ENCODE assay signal across 9 mouse cellular contexts in genomic region chr1:189700990-189701389, GRCm38 (mm10). TPM values are rescaled to one million over a fixed set of nuclear protein-coding genes. Genes with fewer than 3 reads are reported as not detected.
A peak's percentile ranks its signal among the peaks of the same experiment; 100 is the strongest.
DNase-seq lines count a peak whose midpoint lies in the region; ATAC-seq and TF ChIP-seq lines count a peak whose summit lies in the region.
"Had no signal": no experiment of that assay in that cellular context is flagged by ENCODE, and none has a peak within 500 bp of the region (broad histone marks: within the 10 kb centered on the region; RNA-seq: fewer than 3 reads in every experiment).

No protein-coding gene starts in this region.

- H3K36me3 ChIP-seq in hindbrain, embryonic 10.5 days = no peaks in the 10 kb centered on the region
- H3K36me3 ChIP-seq in hindbrain, embryonic 12.5 days = no peaks in the 10 kb centered on the region
- no peaks in the 10 kb centered on the region for H3K36me3 ChIP-seq in forebrain, embryonic 11.5 days (ENCODE audit: control insufficient read depth, insufficient read depth, low read length)
- no peaks in the 10 kb centered on the region for H3K36me3 ChIP-seq in hindbrain, embryonic 15.5 days
- no peaks in the 10 kb centered on the region for H3K36me3 ChIP-seq in midbrain, embryonic 10.5 days
- H3K36me3 ChIP-seq: neural tube, embryonic 13.5 days had no signal

- H3K4me1 ChIP-seq in hindbrain, embryonic 10.5 days (replicated peaks) = peaks cover 3% of the 10 kb centered on the region; the same call in 1 of the 2 replicates
- H3K4me1 ChIP-seq in hindbrain, embryonic 12.5 days = no peaks in the 10 kb centered on the region
- H3K4me1 ChIP-seq in forebrain, embryonic 11.5 days (replicated peaks; ENCODE audit: control insufficient read depth, insufficient read depth, low read length) = no peaks in the 10 kb centered on the region
- H3K4me1 ChIP-seq in hindbrain, embryonic 15.5 days (replicated peaks) = no peaks in the 10 kb centered on the region
- peaks cover 6% of the 10 kb centered on the region; the same call in 1 of the 2 replicates for H3K4me1 ChIP-seq in midbrain, embryonic 10.5 days
- H3K4me1 ChIP-seq: neural tube, embryonic 13.5 days had no signal

- H3K27ac ChIP-seq in hindbrain, embryonic 10.5 days = no peak overlapping the region
- no peak overlapping the region for H3K27ac ChIP-seq in hindbrain, embryonic 12.5 days
- no peak overlapping the region for H3K27ac ChIP-seq in forebrain, embryonic 11.5 days (ENCODE audit: low read depth, low read length)
- H3K27ac ChIP-seq in hindbrain, embryonic 15.5 days (replicated peaks) = no peak overlapping the region
- H3K27ac ChIP-seq in left cerebral cortex, adult 2 months = no peak overlapping the region
- no peak overlapping the region for H3K27ac ChIP-seq in midbrain, embryonic 10.5 days (replicated peaks)
- H3K27ac ChIP-seq: neural tube, embryonic 13.5 days had no signal

- peak; percentile 81 for TF ChIP-seq CTCF in left cerebral cortex, adult 2 months (IDR thresholded peaks at IDR 0.05)

- peak; percentile 71 for DNase-seq in hindbrain, embryonic 10.5 days (ENCODE audit: low spot score)
- peak; percentile 44 for DNase-seq in c-Kit-positive CD71-positive TER-119-negative erythroid progenitor cells, embryonic 14.5 days (ENCODE audit: low read depth)
- DNase-seq in forebrain, embryonic 11.5 days (ENCODE audit: low spot score) = peak; percentile 84
- peak; percentile 73 to 76 for DNase-seq in left cerebral cortex, adult 2 months (ENCODE audit: extremely low spot score in 1 of 2, low spot score in 2 of 2)
- DNase-seq in midbrain, embryonic 10.5 days (ENCODE audit: low spot score) = peak; percentile 68
- peak; percentile 42 for DNase-seq in spleen, adult 12 weeks (ENCODE audit: low spot score)

- under 1% methylated on average over 6 of the region's 6 CpGs for WGBS in hindbrain, embryonic 10.5 days
- whole genome bisulfite sequencing in hindbrain, embryonic 12.5 days = 6% methylated on average over 6 of the region's 6 CpGs
- 5% methylated on average over 6 of the region's 6 CpGs for WGBS in forebrain, embryonic 11.5 days
- under 1% methylated on average over 6 of the region's 6 CpGs for WGBS in hindbrain, embryonic 15.5 days
- WGBS in midbrain, embryonic 10.5 days = 2% methylated on average over 6 of the region's 6 CpGs

- no peaks in the 10 kb centered on the region for H3K27me3 ChIP-seq in hindbrain, embryonic 10.5 days (ENCODE audit: insufficient read depth, poor library complexity, severe bottlenecking)
- no peaks in the 10 kb centered on the region for H3K27me3 ChIP-seq in hindbrain, embryonic 12.5 days
- H3K27me3 ChIP-seq in forebrain, embryonic 11.5 days (ENCODE audit: control insufficient read depth, insufficient read depth, low read length) = no peaks in the 10 kb centered on the region
- H3K27me3 ChIP-seq in hindbrain, embryonic 15.5 days = no peaks in the 10 kb centered on the region
- no peaks in the 10 kb centered on the region for H3K27me3 ChIP-seq in midbrain, embryonic 10.5 days (ENCODE audit: low read depth, poor library complexity, severe bottlenecking)
- H3K27me3 ChIP-seq: neural tube, embryonic 13.5 days had no signal

- no peak for ATAC-seq in hindbrain, embryonic 12.5 days (ENCODE audit: low FRiP score)
- peak; percentile 63; the same call in 1 of the 2 replicates for ATAC-seq in forebrain, embryonic 11.5 days (replicated peaks; ENCODE audit: low FRiP score)
- ATAC-seq in hindbrain, embryonic 15.5 days (ENCODE audit: low FRiP score, low read depth) = peak; percentile 68; the same call in 1 of the 2 replicates

- intact Hi-C loops in left cerebral cortex, adult 2 months (cut with DNase I) = loop anchor here (1.0 to 5.0 kb wide), 4 partner anchors 161 to 272 kb away; no protein-coding TSS in a partner anchor

- no peak overlapping the region for H3K9ac ChIP-seq in hindbrain, embryonic 12.5 days
- no peak overlapping the region for H3K9ac ChIP-seq in forebrain, embryonic 11.5 days (ENCODE audit: low read length)
- no peak overlapping the region for H3K9ac ChIP-seq in hindbrain, embryonic 15.5 days
- H3K9ac ChIP-seq: neural tube, embryonic 13.5 days had no signal

- H3K4me3 ChIP-seq in hindbrain, embryonic 10.5 days = no peak overlapping the region
- H3K4me3 ChIP-seq in hindbrain, embryonic 12.5 days = no peak overlapping the region
- H3K4me3 ChIP-seq in forebrain, embryonic 11.5 days (ENCODE audit: low read depth, low read length) = no peak overlapping the region
- no peak overlapping the region for H3K4me3 ChIP-seq in hindbrain, embryonic 15.5 days
- H3K4me3 ChIP-seq in left cerebral cortex, adult 2 months = no peak overlapping the region
- H3K4me3 ChIP-seq in midbrain, embryonic 10.5 days = no peak overlapping the region
- H3K4me3 ChIP-seq: neural tube, embryonic 13.5 days had no signal

- H3K4me2 ChIP-seq in hindbrain, embryonic 12.5 days (replicated peaks) = no peak overlapping the region
- H3K4me2 ChIP-seq in forebrain, embryonic 11.5 days (ENCODE audit: low read depth, low read length, severe bottlenecking) = no peak overlapping the region
- H3K4me2 ChIP-seq in hindbrain, embryonic 15.5 days = no peak overlapping the region
- H3K4me2 ChIP-seq: neural tube, embryonic 13.5 days had no signal

- H3K9me3 ChIP-seq in hindbrain, embryonic 10.5 days = no peaks in the 10 kb centered on the region
- H3K9me3 ChIP-seq in hindbrain, embryonic 12.5 days (replicated peaks) = no peaks in the 10 kb centered on the region
- no peaks in the 10 kb centered on the region for H3K9me3 ChIP-seq in forebrain, embryonic 11.5 days (ENCODE audit: control insufficient read depth, low read length)
- H3K9me3 ChIP-seq in hindbrain, embryonic 15.5 days = no peaks in the 10 kb centered on the region
- no peaks in the 10 kb centered on the region for H3K9me3 ChIP-seq in midbrain, embryonic 10.5 days (replicated peaks)
- H3K9me3 ChIP-seq: neural tube, embryonic 13.5 days had no signal

RNA-seq across cellular contexts. Expression of gene Cenpf, which starts 13.1 kb away (rescaled TPM):
- 71.0 and 122 TPM in 2 replicates for polyA plus RNA-seq in hindbrain, embryonic 10.5 days (2016; fragmentation: Nextera tagmentation; extraction: Ambion mirVana)
- polyA plus RNA-seq in hindbrain, embryonic 12.5 days (2016; fragmentation: Nextera tagmentation; extraction: Ambion mirVana) = 82.6 and 86.6 TPM in 2 replicates
- 127 and 150 TPM in 2 replicates for polyA plus RNA-seq in forebrain, embryonic 11.5 days (2014; fragmentation: Nextera tagmentation; extraction: Ambion mirVana)
- 21.0 and 25.3 TPM in 2 replicates for polyA plus RNA-seq in hindbrain, embryonic 15.5 days (2015; fragmentation: Nextera tagmentation; extraction: Ambion mirVana)
- under 1 TPM; 0.37 to 0.84 TPM for total RNA-seq in left cerebral cortex, adult 2 months (2021)
- 131 and 136 TPM in 2 replicates for polyA plus RNA-seq in midbrain, embryonic 10.5 days (2016; fragmentation: Nextera tagmentation; extraction: Ambion mirVana)

RNA-seq across cellular contexts. Expression of gene Ptpn14, which starts 27.1 kb away (rescaled TPM):
- polyA plus RNA-seq in hindbrain, embryonic 10.5 days (2016; fragmentation: Nextera tagmentation; extraction: Ambion mirVana) = 5.0 and 5.1 TPM in 2 replicates
- 7.6 and 8.7 TPM in 2 replicates for polyA plus RNA-seq in hindbrain, embryonic 12.5 days (2016; fragmentation: Nextera tagmentation; extraction: Ambion mirVana)
- 4.5 and 5.1 TPM in 2 replicates for polyA plus RNA-seq in forebrain, embryonic 11.5 days (2014; fragmentation: Nextera tagmentation; extraction: Ambion mirVana)
- 1.5 and 1.8 TPM in 2 replicates for polyA plus RNA-seq in hindbrain, embryonic 15.5 days (2015; fragmentation: Nextera tagmentation; extraction: Ambion mirVana)
- total RNA-seq in left cerebral cortex, adult 2 months (2021) = 10 to 100 TPM; 13.2 to 13.9 TPM
- 4.5 and 4.6 TPM in 2 replicates for polyA plus RNA-seq in midbrain, embryonic 10.5 days (2016; fragmentation: Nextera tagmentation; extraction: Ambion mirVana)
